Mouse (Mus musculus): ENCODE measurements around the gene Synpo2. TPM values are rescaled to one million over a fixed set of nuclear protein-coding genes. Genes with fewer than 3 reads are reported as not detected.
"Not testable (repeated sequence)": the region's sequence is repeated elsewhere in the genome, so short reads cannot be mapped to it uniquely, and the experiment has no call there.

The Synpo2 gene
- polyA plus RNA-seq, 1 experiment: 27.5 TPM

DNA sequence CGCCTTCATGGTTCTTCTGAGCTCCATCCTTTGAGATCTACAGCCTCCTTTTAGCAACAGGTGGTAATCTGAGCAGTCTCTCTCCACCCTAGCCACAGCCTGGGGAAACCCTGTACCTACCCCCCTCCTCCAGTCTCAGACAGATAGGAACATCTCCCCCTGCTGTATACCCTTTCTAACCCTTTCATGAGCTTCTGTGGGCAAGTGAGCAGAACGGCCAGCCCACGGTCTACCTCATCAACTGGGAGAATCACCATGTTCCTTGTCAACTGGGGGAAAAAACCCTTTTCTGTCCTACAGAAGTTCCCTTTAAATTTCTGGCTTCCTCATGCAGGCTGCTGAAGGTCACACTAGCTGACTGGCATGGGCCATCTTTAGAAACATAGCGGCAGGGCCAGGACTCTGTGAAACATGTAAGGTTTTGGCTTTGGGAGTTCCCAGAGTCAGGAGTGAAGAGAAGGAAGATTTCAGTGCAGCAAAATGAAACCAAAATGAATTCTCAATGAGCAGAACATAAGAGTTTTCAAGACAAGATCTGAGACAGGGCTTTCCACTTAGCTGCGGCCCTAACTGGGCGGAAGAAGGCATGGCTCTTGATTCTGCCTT, 104.7 kb downstream of the Synpo2 start:
- DNase-seq (ENCODE audit: low read depth): no peak

DNA sequence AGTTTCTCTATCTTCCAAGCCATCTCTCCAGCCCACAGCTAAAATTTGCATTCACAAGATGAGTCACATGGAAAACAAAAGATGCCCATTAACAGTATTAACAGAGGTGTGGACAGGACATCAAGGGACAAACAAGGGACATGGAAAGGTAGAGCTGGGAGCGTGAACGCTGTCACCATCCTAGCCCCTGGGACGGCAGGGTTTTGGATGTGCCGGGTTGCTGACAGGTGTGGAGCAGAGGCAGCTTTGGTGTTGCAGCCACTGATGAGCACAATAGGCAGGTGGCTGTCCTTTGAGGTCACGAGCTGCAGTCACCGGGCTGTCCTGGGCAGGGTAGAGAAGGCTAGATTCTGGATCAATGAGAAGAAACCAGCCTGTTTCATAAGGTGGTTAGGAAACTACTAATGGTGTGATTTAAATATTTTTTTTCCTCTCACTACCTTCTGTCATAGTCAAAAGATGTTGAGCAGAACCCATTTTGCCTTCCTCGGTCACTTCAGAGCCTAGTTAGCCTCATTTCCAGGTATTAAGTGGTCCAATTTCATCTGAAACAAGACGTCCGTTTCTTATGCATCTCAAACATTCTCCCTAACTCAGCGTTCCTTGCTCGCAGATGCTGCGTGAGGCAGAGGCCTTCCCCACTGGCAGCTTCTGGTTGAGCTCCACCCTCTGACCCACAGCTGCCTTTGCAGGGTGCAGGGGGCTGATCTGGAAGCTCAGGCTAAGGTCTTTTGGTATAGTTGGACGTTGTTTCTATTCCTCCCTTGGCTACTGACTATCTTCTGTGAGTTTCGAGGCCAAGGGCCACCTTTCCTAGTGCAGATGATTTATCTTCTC, 105.4 kb downstream of the Synpo2 start:
- DNase-seq (ENCODE audit: low read depth): no peak

DNA sequence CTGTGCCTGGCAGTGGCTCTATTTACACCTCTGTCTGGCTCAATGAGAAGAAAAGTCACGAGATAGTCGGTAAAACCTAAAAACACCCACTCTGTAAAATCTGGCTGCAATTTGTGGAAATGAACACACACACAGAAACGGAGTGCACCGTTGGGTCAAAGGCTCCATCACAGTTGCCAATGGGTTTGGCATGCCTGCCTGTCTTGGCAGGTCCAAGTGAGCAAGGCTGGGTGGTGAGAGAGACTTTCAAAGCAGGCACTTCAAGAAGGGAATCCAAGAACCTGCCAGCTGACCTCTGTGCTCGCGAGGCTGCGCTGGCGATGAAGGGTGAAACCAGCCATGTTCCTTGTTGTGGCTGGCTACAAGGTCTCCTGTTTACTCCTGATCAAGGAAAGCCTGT, 107.2 kb downstream of the Synpo2 start:
- peak; percentile 79 for DNase-seq (ENCODE audit: low read depth)

DNA sequence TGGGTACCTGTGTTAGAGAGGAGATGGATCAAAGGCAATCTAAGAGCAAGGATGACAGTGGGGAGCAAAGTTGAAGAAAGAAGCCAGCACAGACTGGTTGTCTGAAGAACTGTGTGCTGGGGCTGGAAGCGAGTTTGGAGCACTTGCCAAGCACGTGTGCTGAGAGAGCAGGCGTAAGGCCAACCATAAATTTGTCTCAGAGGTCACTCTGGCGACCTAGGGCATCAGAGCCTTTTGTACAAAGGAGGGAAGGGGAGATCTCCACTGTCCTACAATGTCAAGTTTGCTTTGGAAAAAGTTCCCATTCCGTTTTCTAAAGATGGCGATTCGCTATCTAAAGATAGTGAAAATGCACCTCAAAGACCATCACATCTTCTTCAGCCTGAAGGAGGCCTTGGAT, 107.9 kb downstream of the Synpo2 start:
- DNase-seq (ENCODE audit: low read depth): no peak

DNA sequence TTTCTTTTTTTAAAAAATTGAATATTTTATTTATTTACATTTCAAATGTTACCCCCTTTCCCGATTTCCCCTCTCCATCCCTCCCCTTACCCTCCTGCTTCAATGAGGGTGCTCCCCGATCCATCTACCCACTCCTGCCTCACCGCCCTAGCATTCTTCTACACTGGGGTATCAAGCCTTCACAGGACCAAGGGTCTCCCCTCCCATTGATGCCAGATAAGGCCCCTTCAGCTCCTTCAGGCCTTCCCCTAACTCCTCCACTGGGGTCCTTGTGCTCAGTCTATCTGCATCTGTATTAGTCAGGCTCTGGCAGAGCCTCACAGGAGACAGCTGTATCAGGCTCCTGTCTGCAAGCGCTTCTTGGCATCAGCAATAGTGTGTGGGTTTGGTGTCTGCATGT, 109.2 kb downstream of the Synpo2 start:
- DNase-seq (ENCODE audit: low read depth): not testable (repeated sequence)

DNA sequence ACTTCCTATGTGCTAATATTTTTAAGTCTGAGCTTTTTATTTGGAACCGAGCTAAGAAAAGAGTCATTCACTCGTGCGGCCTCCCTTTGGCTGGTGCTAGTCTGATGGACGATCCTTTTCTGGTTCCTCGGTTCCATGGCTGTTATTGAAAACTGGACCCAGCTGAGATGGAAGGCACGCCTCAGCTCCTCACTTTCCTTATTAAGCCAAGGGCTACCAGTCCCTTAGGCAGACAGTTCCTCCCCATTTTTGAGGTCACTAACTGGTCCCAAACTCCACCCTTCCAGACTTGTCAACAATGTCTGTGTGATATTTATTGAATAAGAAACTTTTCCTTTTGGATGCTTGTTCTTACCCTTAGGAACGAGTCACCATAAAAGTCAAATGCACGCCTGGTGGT, 112.1 kb downstream of the Synpo2 start:
- no peak for DNase-seq (ENCODE audit: low read depth)

DNA sequence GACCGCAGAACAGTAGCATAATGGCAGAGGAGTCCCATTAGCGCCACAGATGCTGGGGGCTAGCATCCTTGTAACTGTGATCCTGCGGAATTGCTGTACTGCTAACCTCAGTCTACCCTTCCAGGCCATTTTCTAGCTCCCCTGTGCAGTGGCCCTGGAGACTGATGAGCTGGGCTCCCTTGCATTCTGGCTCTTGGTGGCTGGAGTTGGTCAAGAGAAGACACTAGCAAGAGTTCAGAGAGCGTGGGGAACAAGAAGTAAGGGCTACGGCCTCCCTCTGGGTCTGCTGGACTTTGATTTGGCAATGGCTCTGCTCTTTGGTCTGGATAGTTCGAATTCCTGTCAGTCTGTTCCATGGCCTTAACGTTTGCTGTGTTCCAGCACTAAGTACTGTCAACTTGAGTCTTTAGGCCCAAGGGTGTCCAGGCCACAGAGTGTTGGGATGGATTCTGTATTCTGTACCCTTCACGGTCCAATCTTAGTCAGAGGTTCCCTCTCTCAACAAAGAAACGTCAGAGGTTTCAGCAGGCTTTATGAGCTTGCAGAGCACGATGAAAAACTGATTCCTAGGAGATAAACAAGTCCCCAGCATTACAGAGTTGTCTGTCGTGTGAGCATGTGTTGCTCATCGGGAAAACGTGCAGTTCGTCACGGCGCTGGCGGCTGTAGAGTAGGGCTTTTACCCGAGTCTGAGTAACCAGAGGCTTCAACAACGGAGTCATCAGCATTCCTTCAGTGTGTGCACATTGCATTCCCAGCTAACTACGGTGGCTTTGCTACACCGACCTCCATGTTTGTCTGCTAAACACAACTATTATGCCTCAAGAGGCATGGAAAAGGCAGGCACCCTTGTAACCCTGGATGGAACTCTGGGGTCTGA, 113.6 kb downstream of the Synpo2 start:
- no peak for DNase-seq (ENCODE audit: low read depth)

DNA sequence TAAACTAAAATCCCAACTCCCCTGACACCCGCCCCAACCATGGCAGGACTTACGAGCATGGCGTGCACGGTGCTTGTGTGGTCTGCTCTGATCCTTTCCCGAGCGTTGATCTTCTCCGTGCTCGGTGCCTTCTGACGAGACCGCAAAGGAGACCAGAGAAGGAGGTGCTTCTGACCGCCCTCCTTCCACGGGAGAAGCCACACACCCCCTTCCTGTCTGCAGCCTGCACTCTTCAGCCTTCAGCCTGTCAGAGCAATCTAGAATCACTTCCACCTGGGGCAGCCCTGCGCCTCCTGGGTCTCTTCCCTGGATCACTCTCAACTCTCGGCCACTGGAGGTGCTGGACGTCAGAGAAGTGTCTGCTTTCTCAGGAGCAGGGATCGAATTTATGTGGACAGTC, 119.0 kb downstream of the Synpo2 start:
- no peak for DNase-seq (ENCODE audit: low read depth)

DNA sequence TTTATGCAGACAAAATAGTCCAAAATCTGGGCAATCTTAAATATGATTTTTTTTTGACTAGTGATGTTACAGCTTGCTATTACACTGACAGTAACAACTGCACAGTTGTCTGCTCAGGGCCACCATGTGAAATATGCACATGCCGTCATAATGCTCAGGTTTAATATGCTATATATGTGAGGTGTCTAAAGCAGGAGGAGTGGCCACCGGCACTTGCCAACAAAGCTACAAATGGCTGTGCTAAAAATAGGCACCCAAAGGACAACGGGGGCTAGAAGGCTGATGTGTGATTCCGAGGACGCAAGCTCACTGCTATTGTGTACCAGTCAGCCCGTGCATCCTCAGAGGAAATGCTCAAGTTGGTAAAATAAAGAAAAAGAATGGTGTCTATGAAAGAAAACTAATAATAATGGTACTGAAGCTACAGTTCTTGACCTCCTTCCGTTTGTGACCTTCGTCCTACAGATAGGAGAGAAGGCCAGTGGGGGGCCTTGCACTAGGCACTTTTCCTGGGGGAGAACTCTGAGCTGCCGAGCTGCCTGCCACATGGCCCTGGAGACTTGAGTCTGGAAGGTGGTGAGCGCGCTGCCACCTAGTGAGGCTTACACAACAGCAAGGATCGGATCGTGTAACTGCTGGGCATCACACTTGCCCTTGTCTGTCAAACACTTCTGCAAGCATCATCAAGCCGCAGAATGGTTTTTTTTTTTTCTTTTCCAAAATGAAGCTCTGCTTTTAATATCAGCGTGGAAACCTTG, 120.0 kb downstream of the Synpo2 start:
- DNase-seq (ENCODE audit: low read depth): no peak

DNA sequence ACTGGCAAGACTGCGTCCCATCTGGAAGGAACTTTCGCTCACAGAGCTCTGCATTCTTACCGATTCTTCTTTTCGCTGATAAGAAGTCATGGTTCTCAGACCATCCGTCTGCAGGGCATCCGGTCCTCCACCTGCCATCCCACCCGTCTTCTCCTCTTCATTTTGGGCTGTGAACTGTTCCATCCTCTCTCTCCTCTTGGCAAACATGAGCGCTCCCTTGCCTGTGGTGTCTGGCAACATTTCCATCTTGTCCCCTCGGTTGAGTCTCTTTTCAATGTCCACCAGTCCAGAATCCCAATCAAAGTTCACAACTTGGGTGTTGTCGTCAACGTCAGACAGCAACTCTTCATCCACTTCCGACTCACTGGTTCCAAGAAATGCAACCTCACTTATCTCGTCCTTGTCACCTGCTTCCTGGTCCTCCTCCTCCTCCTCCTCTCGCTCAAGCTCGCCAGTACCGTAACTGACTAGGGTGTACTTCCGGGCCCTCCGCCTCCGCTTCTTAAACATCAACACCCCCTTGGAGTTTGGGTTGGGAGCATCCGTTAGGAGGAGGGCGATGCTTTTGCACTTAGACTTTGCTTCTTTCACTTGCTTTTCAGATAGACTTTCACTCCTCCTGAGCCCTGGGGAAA, 121.8 kb downstream of the Synpo2 start:
- DNase-seq (ENCODE audit: low read depth): no peak

DNA sequence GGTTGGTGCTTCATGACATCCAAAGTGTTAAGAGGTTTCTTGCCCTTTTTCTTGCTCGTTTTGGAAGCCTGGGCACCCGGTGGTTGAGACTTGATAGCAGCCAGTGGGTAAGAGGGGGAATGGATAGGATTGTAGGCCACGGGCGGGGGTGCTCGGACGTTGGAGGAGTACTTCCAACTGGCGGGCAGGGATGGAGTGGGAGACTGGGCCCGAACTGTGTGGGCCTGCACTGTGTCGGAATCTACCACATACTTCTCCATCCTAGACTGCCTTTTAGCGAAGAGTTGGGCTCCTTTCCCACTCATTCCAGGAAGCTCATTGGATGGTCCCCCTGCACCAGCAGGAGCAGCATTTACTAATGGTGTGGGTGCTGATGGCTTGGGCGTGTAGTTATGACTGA, 123.2 kb downstream of the Synpo2 start:
- DNase-seq (ENCODE audit: low read depth): no peak

DNA sequence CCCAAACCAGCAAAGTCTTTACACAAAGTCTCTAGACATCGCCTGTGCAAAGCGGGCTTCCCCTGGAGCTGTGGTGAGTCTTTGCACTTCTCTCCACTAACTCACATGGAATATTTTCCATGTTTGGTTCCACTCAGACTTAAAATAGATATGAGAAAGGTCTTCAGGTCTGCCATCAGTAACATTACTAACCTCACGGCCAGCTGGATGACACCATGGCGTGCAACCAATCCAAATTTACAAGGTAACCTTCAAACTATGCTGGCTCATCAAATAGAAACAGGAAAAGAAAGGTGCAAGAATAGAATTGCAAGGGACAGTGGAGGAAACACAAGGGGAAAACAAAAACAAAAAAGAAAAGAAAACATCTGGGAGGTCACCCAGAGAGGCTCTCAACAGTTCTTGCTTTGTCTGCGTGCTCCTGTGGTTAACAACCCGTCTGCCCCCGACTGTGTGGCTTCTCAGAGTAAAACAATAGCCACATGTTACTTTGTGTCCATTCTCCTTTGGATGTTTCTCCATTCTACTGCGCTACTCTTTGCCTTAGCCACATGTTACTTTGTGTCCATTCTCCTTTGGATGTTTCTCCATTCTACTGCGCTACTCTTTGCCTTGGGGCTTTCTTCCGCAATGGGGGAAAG, 124.8 kb downstream of the Synpo2 start:
- DNase-seq (ENCODE audit: low read depth): no peak

DNA sequence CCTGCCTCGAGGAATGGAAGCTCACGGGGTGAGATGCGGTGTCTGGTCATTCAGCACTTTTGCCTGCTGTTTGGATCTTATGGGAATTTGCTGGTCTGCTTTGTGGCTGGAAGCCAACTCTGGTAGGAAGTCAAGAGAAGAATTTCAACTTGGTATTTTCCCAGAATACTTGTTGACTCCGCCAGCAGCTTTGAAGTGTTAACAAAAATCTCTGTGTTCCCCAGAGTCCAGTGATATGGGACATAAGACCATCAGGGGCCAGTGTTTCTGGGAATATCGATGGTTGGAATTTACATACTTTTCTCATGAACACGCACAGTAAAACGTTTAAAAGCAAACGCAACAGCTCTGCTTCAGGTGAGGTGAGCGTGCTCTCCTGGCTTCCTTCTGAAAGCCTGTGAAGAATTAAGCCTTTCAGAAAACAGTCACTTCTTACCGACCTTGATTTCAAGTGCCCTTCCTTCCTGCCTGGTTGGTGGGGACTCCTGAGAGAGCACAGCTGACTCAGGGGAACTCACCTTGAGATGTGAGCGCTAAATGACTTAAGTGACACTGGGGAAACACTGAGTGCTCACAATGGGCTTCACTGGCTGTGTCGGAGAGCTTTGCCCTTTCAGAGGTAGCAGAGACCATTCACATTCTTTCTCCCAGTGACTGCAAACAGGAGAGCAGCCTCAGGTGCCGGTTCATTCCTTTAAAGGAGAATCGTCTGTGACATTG, 128.0 kb downstream of the Synpo2 start:
- no peak for DNase-seq (ENCODE audit: low read depth)

DNA sequence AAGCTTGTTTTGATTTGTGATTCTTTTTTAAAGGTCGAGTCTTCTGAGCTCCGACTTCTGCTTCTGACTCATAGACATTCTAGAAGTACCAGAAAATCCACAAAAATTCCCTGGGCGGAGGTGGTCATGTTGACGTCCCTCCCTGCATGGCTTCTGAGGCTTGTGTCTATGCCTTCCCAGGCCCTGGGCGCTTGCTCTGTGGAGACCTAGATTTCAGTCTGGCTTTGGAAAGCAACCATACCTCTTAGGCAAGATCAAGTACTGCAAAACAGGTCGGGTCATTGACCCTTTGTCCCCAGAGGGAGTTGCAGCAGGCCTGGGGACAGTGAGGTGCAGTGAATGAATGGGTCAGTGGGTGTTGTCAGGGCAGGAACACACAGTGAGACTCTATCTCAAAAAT, 131.6 kb downstream of the Synpo2 start:
- peak; percentile 54 for DNase-seq (ENCODE audit: low read depth)

DNA sequence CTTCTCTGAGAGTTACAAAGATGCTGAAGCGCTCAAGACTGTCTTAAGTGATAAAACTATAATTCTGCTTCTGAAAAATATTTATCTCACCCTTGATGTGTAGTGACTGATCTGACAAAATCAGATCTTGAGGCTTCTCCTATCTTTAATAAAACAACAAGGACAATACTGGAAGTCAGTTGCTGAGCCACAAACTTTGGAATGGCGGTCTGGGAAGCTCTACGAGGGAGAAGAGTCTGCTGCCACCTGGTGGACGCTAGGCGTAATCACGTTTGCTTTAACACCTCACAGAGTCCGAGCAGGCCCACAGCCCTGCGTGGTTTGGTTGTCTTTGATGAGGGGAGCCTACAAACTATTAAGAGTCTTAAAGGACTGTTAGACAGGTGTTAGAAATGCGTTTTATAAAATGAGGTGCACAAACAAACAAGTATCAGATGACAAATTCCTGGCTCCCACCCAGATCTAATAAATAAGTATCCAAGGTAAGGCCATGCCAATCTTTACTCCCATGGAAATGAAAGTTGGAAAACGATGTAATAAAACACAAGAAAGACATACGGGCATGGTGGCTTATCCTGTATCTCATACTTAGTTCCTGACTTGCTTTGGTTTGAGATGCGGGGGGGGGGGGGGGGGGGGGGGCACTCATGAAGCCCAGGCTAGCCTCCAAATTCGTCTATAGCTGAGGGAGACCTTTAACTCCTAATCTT, 132.6 kb downstream of the Synpo2 start:
- no peak for DNase-seq (ENCODE audit: low read depth)

DNA sequence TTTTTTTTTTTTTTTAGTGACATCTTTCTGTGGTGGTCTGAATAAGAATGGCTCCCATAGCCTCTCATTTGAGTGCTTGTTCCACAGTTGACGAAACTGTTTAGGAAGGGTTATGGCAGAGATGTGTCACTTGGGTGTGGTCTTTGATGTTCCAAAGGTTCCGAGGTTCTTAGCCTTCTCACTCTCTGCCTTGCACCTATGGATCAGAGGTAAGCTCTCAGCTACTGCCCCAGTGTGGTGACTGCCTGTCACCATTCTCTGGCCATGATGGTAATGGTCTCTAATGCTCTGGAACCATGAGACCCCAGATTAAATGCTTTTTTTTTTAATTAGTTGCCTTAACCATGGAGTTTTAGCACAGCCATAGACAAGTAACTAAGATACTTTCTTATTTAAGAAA, 134.2 kb downstream of the Synpo2 start:
- DNase-seq (ENCODE audit: low read depth): no peak

DNA sequence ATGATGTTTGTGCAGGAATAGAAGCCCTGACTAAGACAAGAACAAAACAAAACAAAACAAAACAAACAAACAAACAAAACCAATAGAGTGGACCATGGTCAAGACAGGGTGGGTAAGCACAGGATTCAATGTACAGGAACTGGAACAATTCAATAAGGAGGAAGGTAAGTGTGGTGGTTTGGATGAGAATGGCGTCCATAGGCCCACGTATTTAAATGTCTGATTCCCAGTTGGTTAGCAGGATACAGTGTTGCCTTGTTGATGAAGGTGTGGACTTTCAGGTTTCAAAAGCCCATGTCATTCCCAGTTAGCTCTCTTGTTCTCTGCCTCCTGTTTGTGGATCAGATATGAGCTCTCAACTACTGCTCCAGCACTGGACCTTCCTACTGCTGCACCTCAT, 140.8 kb downstream of the Synpo2 start:
- DNase-seq (ENCODE audit: low read depth): no peak

DNA sequence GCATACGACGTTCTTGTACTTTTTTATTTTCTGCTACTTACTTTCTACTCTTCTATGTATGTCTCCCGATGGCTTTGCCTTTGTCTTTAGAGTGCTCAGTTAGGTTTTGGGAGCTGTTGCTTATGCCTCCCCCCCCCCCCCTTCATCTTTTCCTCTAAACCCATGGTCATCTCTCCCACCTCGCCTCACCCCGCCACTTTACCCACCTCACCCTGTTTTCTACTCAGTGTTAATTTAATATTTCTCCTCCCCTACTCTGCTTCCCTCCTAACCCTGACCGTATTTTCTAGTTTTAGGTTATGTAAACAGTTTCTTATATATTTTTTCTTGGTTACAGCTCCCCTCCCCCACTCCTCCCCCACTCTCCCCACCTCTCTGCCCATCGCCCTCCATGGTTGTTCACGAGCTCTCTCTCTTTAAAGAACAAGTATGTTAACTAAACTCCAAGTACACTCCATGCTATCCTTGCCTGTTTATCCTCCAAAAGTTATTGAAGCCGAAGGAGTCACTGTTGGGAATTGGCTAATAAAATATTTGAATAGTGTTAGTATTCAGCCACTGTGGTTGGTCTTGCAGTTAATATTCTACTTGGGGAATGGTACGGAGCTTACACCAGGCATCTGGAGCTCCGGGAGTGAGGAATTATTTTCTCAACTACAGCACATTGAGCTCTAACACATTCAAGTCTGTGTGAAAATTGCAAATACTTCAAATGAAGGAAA, 142.1 kb downstream of the Synpo2 start:
- no peak for DNase-seq (ENCODE audit: low read depth)

Data from gonadal fat pad, adult 2 months (tissue).